Mouse (Mus musculus) heart, embryonic 14.5 days (tissue): ENCODE results near the gene Cfap44. TPM values are rescaled to one million over a fixed set of nuclear protein-coding genes. Genes with fewer than 3 reads are reported as not detected.

ENCODE experiments used
- ATAC-seq: fragments of 200-750 bp; cut with Nextera tagmentation; 2 replicates; pipeline ENCODE4 v1.8.0; 2017; ENCODE audit warnings: low read depth, moderate TSS enrichment; ENCODE audit not compliant: insufficient number of reproducible peaks, insufficient read depth, low FRiP score
- H3K27ac ChIP-seq, 2 experiments: fragments of 200-500 bp in 1 of 2; fragments of 300-500 bp in 1 of 2; sonication (generic) in 1 of 2; replicated peaks in 1 of 2; 2 replicates each; pipeline ENCODE4 v1.5.1; 2012 to 2014; ENCODE audit warnings: low read depth in 2 of 2, low read length in 2 of 2, control low read depth in 1 of 2, mild to moderate bottlenecking in 1 of 2, mixed read lengths in 1 of 2; ENCODE audit not compliant: control insufficient read depth in 1 of 2, insufficient read depth in 1 of 2
- H3K27me3 ChIP-seq: fragments of 300-500 bp; sonication (generic); 2 replicates; pipeline ENCODE4 v1.6.1; 2014; ENCODE audit warnings: mild to moderate bottlenecking, low read length, control low read depth; ENCODE audit not compliant: control insufficient read depth, insufficient read depth
- H3K36me3 ChIP-seq: fragments of 300-500 bp; sonication (generic); 2 replicates; pipeline ENCODE4 v1.6.1; 2014; ENCODE audit warnings: mild to moderate bottlenecking, control low read depth, low read length, mixed read lengths; ENCODE audit not compliant: control insufficient read depth, insufficient read depth
- H3K4me1 ChIP-seq, 2 experiments: fragments of 200-500 bp in 1 of 2; fragments of 300-500 bp in 1 of 2; sonication (generic) in 1 of 2; 2 replicates each; pipeline ENCODE4 v1.6.1; 2012 to 2014; ENCODE audit warnings: low read length in 2 of 2, control low read depth in 1 of 2, mixed read lengths in 1 of 2; ENCODE audit not compliant: control insufficient read depth in 2 of 2, insufficient read depth in 2 of 2
- H3K4me2 ChIP-seq: fragments of 300-500 bp; sonication (generic); 2 replicates; pipeline ENCODE4 v1.6.1; 2014; ENCODE audit warnings: mild to moderate bottlenecking, low read length
- H3K4me3 ChIP-seq, 2 experiments: fragments of 200-500 bp in 1 of 2; fragments of 300-500 bp in 1 of 2; sonication (generic) in 1 of 2; 2 replicates each; pipeline ENCODE4 v1.5.1; 2012 to 2014; ENCODE audit warnings: low read length in 2 of 2, mild to moderate bottlenecking in 2 of 2, control low read depth in 1 of 2, low read depth in 1 of 2, moderate library complexity in 1 of 2; ENCODE audit not compliant: control insufficient read depth in 1 of 2, insufficient read depth in 1 of 2
- H3K9ac ChIP-seq: fragments of 300-500 bp; sonication (generic); 2 replicates; pipeline ENCODE4 v1.6.1; 2014; ENCODE audit warnings: mild to moderate bottlenecking, low read length
- H3K9me3 ChIP-seq: fragments of 300-500 bp; sonication (generic); 2 replicates; pipeline ENCODE4 v1.6.1; 2016; ENCODE audit warnings: low read length, control low read depth; ENCODE audit not compliant: control insufficient read depth
- WGBS: fragments of 180-500 bp; shearing (Covaris S2); extraction: QIAGEN DNeasy Blood & Tissue Kit; methylation state at CpG from one replicate; pipeline ENCODE4 v1.1.7; 2014; 5-methylcytosine and 5-hydroxymethylcytosine counted together
- polyA plus RNA-seq: library from polyadenylated mRNA; unstranded; fragments of >200 nt; fragmentation: Nextera tagmentation; extraction: Ambion mirVana; gene quantifications from 2 replicates; pipeline ENCODE4 v1.2.1, GENCODE M21; 2014

Gene Cfap44
- polyA plus RNA-seq, 1 experiment from 2014 or later, result 0.18 TPM

- no peaks in the 10 kb centered on the region for H3K4me1 ChIP-seq
- no peaks in the 10 kb centered on the region for H3K27me3 ChIP-seq
- H3K9me3 ChIP-seq, result peaks cover 3% of the 10 kb centered on the region; the same call in 1 of the 2 replicates
- no peak overlapping the region for H3K9ac ChIP-seq
- H3K4me3 ChIP-seq, result no peak overlapping the region
- no peak overlapping the region for H3K27ac ChIP-seq
- H3K4me2 ChIP-seq, result no peak overlapping the region
- WGBS, result 64% methylated on average over 5 of the region's 5 CpGs
- no peak for ATAC-seq
- no peaks in the 10 kb centered on the region for H3K36me3 ChIP-seq
Observed at GRCm38 (mm10) chr16:44407211-44407610, 12.6 kb downstream of the Cfap44 start.

- no peak overlapping the region for H3K4me2 ChIP-seq
- H3K27me3 ChIP-seq, result no peaks in the 10 kb centered on the region
- WGBS, result 85% methylated on average over 2 of the region's 2 CpGs
- no peak for ATAC-seq
- no peak overlapping the region for H3K4me3 ChIP-seq
- H3K4me1 ChIP-seq, result no peaks in the 10 kb centered on the region
- peaks cover 3% of the 10 kb centered on the region; the same call in 1 of the 2 replicates for H3K9me3 ChIP-seq
- H3K9ac ChIP-seq, result no peak overlapping the region
- H3K27ac ChIP-seq, result no peak overlapping the region
- no peaks in the 10 kb centered on the region for H3K36me3 ChIP-seq
Observed at GRCm38 (mm10) chr16:44408290-44408689, 13.7 kb downstream of the Cfap44 start.

DNA sequence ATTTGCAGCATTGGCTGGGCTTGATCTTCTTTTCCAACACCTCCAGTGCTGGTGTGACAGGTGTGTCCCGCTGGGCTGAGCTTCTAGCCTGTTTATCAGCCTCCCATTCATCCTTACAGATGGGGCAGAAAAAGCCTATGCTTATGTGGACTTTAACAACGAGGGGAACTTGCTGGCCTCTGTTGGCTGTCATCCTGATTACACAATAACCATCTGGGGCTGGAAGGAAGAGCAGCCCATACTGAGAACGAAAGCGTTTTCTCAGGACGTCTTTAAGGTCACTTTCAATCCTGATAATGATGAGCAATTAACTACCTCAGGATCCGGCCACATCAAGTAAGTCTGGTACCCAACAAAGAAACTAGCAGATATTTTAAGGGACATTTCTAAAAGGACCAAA, 15.6 kb downstream of the Cfap44 start:
- H3K9me3 ChIP-seq, result no peaks in the 10 kb centered on the region
- no peak for ATAC-seq
- H3K4me2 ChIP-seq, result no peak overlapping the region
- no peaks in the 10 kb centered on the region for H3K4me1 ChIP-seq
- no peak overlapping the region for H3K9ac ChIP-seq
- 48% methylated on average over 6 of the region's 6 CpGs for WGBS
- no peaks in the 10 kb centered on the region for H3K36me3 ChIP-seq
- H3K27me3 ChIP-seq, result no peaks in the 10 kb centered on the region
- H3K27ac ChIP-seq, result no peak overlapping the region
- H3K4me3 ChIP-seq, result no peak overlapping the region

DNA sequence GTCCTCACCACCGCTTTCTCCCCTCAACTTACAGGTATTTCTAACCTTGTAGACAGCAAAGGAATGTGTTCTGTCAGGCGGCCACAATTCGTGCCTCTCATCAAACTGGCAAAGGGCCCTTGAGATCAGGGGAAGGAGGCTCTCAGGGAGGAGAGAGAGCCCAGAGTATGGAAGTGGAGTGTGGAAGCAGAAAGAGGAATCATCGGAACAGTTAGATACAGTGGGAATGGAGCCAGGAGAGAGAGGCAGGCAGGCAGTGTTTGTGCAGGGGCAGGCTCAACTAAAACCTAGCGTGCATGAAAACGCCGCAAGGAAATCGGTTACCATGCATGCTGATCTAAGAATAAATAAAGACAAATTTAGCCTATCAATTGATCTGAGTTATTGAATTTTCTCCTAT, 23.0 kb downstream of the Cfap44 start:
- ATAC-seq, result no peak
- H3K9me3 ChIP-seq, result no peaks in the 10 kb centered on the region
- no peaks in the 10 kb centered on the region for H3K36me3 ChIP-seq
- H3K27ac ChIP-seq, result no peak overlapping the region
- no peaks in the 10 kb centered on the region for H3K27me3 ChIP-seq
- no peaks in the 10 kb centered on the region for H3K4me1 ChIP-seq
- 46% methylated on average over 8 of the region's 8 CpGs for WGBS
- H3K4me3 ChIP-seq, result no peak overlapping the region
- H3K4me2 ChIP-seq, result peak overlapping the region; percentile 21
- no peak overlapping the region for H3K9ac ChIP-seq

- H3K4me2 ChIP-seq, result no peak overlapping the region
- 80% methylated on average over 8 of the region's 8 CpGs for WGBS
- no peak overlapping the region for H3K27ac ChIP-seq
- no peaks in the 10 kb centered on the region for H3K4me1 ChIP-seq
- no peak for ATAC-seq
- H3K9ac ChIP-seq, result no peak overlapping the region
- H3K9me3 ChIP-seq, result no peaks in the 10 kb centered on the region
- no peaks in the 10 kb centered on the region for H3K27me3 ChIP-seq
- H3K36me3 ChIP-seq, result no peaks in the 10 kb centered on the region
- H3K4me3 ChIP-seq, result no peak overlapping the region
Observed at GRCm38 (mm10) chr16:44421735-44422134, 27.1 kb downstream of the Cfap44 start.

DNA sequence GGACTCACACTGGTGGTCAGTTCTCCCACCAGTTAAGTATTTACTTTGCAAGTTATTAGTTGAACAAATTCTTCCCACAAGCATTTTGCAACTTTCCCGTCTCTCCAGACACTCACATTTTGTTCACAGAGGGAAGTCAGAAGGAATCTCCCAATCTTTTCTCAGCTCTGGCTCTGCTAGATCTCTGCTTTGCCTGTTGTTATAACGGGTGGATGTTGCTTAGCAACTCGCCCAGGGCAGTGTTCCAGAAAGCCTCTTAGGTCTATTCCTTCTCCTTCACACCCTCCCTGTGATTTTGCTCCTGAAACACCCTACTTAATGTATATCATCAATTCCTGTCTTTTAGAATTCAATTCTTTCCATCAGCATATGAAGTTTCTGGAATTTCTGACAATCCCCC, 28.9 kb downstream of the Cfap44 start:
- H3K27ac ChIP-seq, result no peak overlapping the region
- H3K4me2 ChIP-seq, result no peak overlapping the region
- no peak for ATAC-seq
- no peaks in the 10 kb centered on the region for H3K4me1 ChIP-seq
- H3K36me3 ChIP-seq, result no peaks in the 10 kb centered on the region
- no peaks in the 10 kb centered on the region for H3K9me3 ChIP-seq
- no peak overlapping the region for H3K4me3 ChIP-seq
- no peak overlapping the region; the same call in 1 of the 2 replicates for H3K9ac ChIP-seq
- H3K27me3 ChIP-seq, result no peaks in the 10 kb centered on the region
- 23% methylated on average over 3 of the region's 3 CpGs for WGBS

GRCm38 (mm10) chr16:44428456-44428855, 33.9 kb downstream of the Cfap44 start:
- no peaks in the 10 kb centered on the region for H3K36me3 ChIP-seq
- H3K27me3 ChIP-seq, result no peaks in the 10 kb centered on the region
- no peak overlapping the region for H3K27ac ChIP-seq
- no peaks in the 10 kb centered on the region for H3K9me3 ChIP-seq
- no peaks in the 10 kb centered on the region for H3K4me1 ChIP-seq
- WGBS, result 66% methylated on average over 5 of the region's 5 CpGs
- H3K4me3 ChIP-seq, result no peak overlapping the region
- no peak for ATAC-seq
- no peak overlapping the region for H3K4me2 ChIP-seq
- H3K9ac ChIP-seq, result no peak overlapping the region

DNA sequence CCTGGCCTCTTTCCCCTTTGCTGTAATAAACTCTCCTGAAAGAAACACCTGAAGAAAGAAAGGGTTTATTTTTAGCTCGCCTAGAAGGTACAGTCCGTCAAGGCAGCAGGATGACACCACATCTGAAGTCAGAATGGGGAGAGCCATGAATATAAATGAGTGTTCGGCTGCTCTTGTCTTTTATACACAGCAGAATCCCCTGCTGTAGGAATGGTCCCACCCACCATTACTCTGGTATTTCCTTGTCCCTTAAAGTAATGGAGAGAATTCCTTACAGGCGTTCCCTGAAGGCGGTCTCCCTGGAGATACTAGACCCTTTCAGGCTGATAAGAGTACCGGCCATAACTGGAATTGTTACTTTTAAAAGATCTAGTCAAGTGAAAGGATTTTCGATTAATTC, 35.4 kb downstream of the Cfap44 start:
- no peak overlapping the region for H3K9ac ChIP-seq
- ATAC-seq, result no peak
- H3K4me2 ChIP-seq, result no peak overlapping the region
- no peaks in the 10 kb centered on the region for H3K36me3 ChIP-seq
- 55% methylated on average over 7 of the region's 7 CpGs for WGBS
- H3K4me1 ChIP-seq, result no peaks in the 10 kb centered on the region
- H3K9me3 ChIP-seq, result no peaks in the 10 kb centered on the region
- H3K4me3 ChIP-seq, result no peak overlapping the region
- no peak overlapping the region for H3K27ac ChIP-seq
- no peaks in the 10 kb centered on the region for H3K27me3 ChIP-seq
